ENCODE assay signal across 10 mouse cellular contexts in the genomic region with DNA sequence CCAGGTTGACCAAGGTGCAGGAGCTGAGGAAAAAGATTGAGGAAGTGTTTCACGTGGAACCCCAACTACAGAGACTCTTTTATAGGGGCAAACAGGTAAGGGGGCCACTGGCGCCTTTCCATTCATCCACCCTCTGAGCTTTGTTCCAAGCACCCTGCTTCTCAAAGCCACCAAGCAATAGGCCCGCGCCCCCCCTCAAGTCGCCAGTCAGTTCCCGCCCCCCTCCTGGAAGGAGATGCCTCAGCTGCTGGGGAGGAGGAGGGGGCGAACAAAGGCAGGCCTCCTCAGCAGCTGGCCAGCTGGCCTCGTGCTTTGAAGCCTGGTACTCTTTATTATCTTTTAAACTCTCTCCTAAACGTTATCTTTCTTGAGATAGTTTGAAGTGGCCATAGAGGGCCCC. TPM values are rescaled to one million over a fixed set of nuclear protein-coding genes. Genes with fewer than 3 reads are reported as not detected.
DNase-seq lines count a peak whose midpoint lies in the region; ATAC-seq and TF ChIP-seq lines count a peak whose summit lies in the region.
"Had no signal": no experiment of that assay in that cellular context is flagged by ENCODE, and none has a peak within 500 bp of the region (broad histone marks: within the 10 kb centered on the region; RNA-seq: fewer than 3 reads in every experiment).

No protein-coding gene starts in this region.

- H3K4me2 ChIP-seq in intestine, postnatal 0 days (replicated peaks; ENCODE audit: low read depth), result peak overlapping the region; percentile 99
- peak overlapping the region; percentile 94 for H3K4me2 ChIP-seq in neural tube, embryonic 15.5 days

- TF ChIP-seq CTCF in embryonic fibroblast, embryonic 13.5 days (IDR thresholded peaks at IDR 0.05; ENCODE audit: borderline replicate concordance, insufficient read depth, low read length), result no peak
- TF ChIP-seq CTCF in intestine, postnatal 0 days (IDR thresholded peaks at IDR 0.05; ENCODE audit: low read depth), result no peak

- H3K27me3 ChIP-seq in megakaryocyte, embryonic 14.5 days (replicated peaks), result peaks cover under 1% of the 10 kb centered on the region
- no peaks in the 10 kb centered on the region for H3K27me3 ChIP-seq in intestine, postnatal 0 days (replicated peaks; ENCODE audit: control insufficient read depth, insufficient read depth, low read length)
- H3K27me3 ChIP-seq in neural tube, embryonic 15.5 days (replicated peaks), result peaks cover 4% of the 10 kb centered on the region; the same call in 1 of the 2 replicates

- no peak for ATAC-seq in megakaryocyte, adult 5-6 weeks (ENCODE audit: poor library complexity, severe bottlenecking)
- ATAC-seq in intestine, postnatal 0 days, result no peak
- no peak for ATAC-seq in neural tube, embryonic 15.5 days (ENCODE audit: low FRiP score)

- no peaks in the 10 kb centered on the region for H3K9me3 ChIP-seq in megakaryocyte, embryonic 14.5 days
- no peaks in the 10 kb centered on the region for H3K9me3 ChIP-seq in intestine, postnatal 0 days (ENCODE audit: control insufficient read depth)
- H3K9me3 ChIP-seq in neural tube, embryonic 15.5 days (replicated peaks), result no peaks in the 10 kb centered on the region

- peaks cover 64% of the 10 kb centered on the region for H3K4me1 ChIP-seq in megakaryocyte, embryonic 14.5 days
- H3K4me1 ChIP-seq in embryonic fibroblast, embryonic 13.5 days (ENCODE audit: control insufficient read depth, insufficient read depth, low read length), result no peaks in the 10 kb centered on the region
- H3K4me1 ChIP-seq in intestine, postnatal 0 days (replicated peaks; ENCODE audit: control insufficient read depth, insufficient read depth, low read length), result no peaks in the 10 kb centered on the region; the same call in 1 of the 2 replicates
- peaks cover 31% of the 10 kb centered on the region for H3K4me1 ChIP-seq in neural tube, embryonic 15.5 days

- no peak for DNase-seq in cerebellum, postnatal 25 days
- DNase-seq in urinary bladder, postnatal 10 days (ENCODE audit: low spot score), result no peak
- no peak for DNase-seq in left cerebral cortex, adult 11 months (ENCODE audit: low spot score)
- DNase-seq: adrenal gland, adult 2 months had no signal

- no peak overlapping the region for H3K27ac ChIP-seq in embryonic fibroblast, embryonic 13.5 days (ENCODE audit: insufficient read depth, low read length)
- H3K27ac ChIP-seq in intestine, postnatal 0 days (ENCODE audit: low read depth, low read length), result 0 out of 2 replicates have a peak overlapping the region, but pooled peaks have one; percentile 29
- H3K27ac ChIP-seq in neural tube, embryonic 15.5 days (replicated peaks), result no peak overlapping the region

- 18% methylated on average over 9 of the region's 9 CpGs for WGBS in intestine, postnatal 0 days
- WGBS in neural tube, embryonic 15.5 days, result 22% methylated on average over 9 of the region's 9 CpGs

- no peak for TF ChIP-seq POLR2A in embryonic fibroblast, embryonic 13.5 days (IDR thresholded peaks at IDR 0.05; ENCODE audit: low read depth, low read length)

- H3K4me3 ChIP-seq in megakaryocyte, embryonic 14.5 days (replicated peaks), result peak overlapping the region; percentile 95
- H3K4me3 ChIP-seq in embryonic fibroblast, embryonic 13.5 days (ENCODE audit: insufficient read depth, low read length), result peak overlapping the region; percentile 75
- peak overlapping the region; percentile 78 for H3K4me3 ChIP-seq in intestine, postnatal 0 days (ENCODE audit: low read depth, low read length)
- peak overlapping the region; percentile 83 for H3K4me3 ChIP-seq in neural tube, embryonic 15.5 days (replicated peaks)

- H3K36me3 ChIP-seq in megakaryocyte, embryonic 14.5 days (replicated peaks; ENCODE audit: low read length), result peaks cover 46% of the 10 kb centered on the region
- peaks cover 17% of the 10 kb centered on the region for H3K36me3 ChIP-seq in intestine, postnatal 0 days (ENCODE audit: control insufficient read depth, insufficient read depth)
- no peaks in the 10 kb centered on the region for H3K36me3 ChIP-seq in neural tube, embryonic 15.5 days

- no peak overlapping the region for H3K9ac ChIP-seq in intestine, postnatal 0 days (ENCODE audit: low read depth, low read length)
- H3K9ac ChIP-seq in neural tube, embryonic 15.5 days (replicated peaks), result 0 out of 2 replicates have a peak overlapping the region, but pooled peaks have one; percentile 61

RNA-seq across cellular contexts. Expression of a gene that starts 2.0 kb away (rescaled TPM):
- polyA plus RNA-seq in megakaryocyte, embryonic 14.5 days (2012; ENCODE audit: insufficient read depth, low replicate concordance), result 12.4 and 22.6 TPM in 2 replicates
- total RNA-seq in megakaryocyte, adult 5-6 weeks (2015), result 39.3 and 52.3 TPM in 2 replicates
- 83.7 and 101 TPM in 2 replicates for total RNA-seq in megakaryocyte, adult 5-6 weeks (2017)
- 48.0 and 50.2 TPM in 2 replicates for polyA plus RNA-seq in embryonic fibroblast, embryonic 13.5 days (2011; ENCODE audit: insufficient read length, low read depth, missing spikeins)
- polyA plus RNA-seq in intestine, postnatal 0 days (2015; fragmentation: Nextera tagmentation; extraction: Ambion mirVana), result 22.5 and 23.5 TPM in 2 replicates
- polyA plus RNA-seq in neural tube, embryonic 15.5 days (2015; fragmentation: Nextera tagmentation; extraction: Ambion mirVana), result 13.8 and 59.4 TPM in 2 replicates

RNA-seq across cellular contexts. Expression of a gene that starts 5.1 kb away (rescaled TPM):
- polyA plus RNA-seq in megakaryocyte, embryonic 14.5 days (2012; ENCODE audit: insufficient read depth, low replicate concordance), result not detected in 2 replicates
- total RNA-seq in megakaryocyte, adult 5-6 weeks (2015), result not detected in 2 replicates
- not detected in 2 replicates for total RNA-seq in megakaryocyte, adult 5-6 weeks (2017)
- not detected in 2 replicates for polyA plus RNA-seq in embryonic fibroblast, embryonic 13.5 days (2011; ENCODE audit: insufficient read length, low read depth, missing spikeins)
- polyA plus RNA-seq in intestine, postnatal 0 days (2015; fragmentation: Nextera tagmentation; extraction: Ambion mirVana), result not detected in 2 replicates
- polyA plus RNA-seq in neural tube, embryonic 15.5 days (2015; fragmentation: Nextera tagmentation; extraction: Ambion mirVana), result 0.34 TPM in 1 of 2 replicates, not detected in the other
- total RNA-seq: adrenal gland, adult 2 months; gastrocnemius, adult 8-10 months had no signal
- polyA plus RNA-seq: adrenal gland, adult 2 months had no signal

RNA-seq across cellular contexts. Expression of a gene that starts 12.5 kb away (rescaled TPM):
- 4.6 and 21.3 TPM in 2 replicates for polyA plus RNA-seq in megakaryocyte, embryonic 14.5 days (2012; ENCODE audit: insufficient read depth, low replicate concordance)
- total RNA-seq in megakaryocyte, adult 5-6 weeks (2015), result 7.1 and 9.1 TPM in 2 replicates
- 28.3 and 29.2 TPM in 2 replicates for total RNA-seq in megakaryocyte, adult 5-6 weeks (2017)
- polyA plus RNA-seq in embryonic fibroblast, embryonic 13.5 days (2011; ENCODE audit: insufficient read length, low read depth, missing spikeins), result 37.4 and 41.2 TPM in 2 replicates
- 521 and 545 TPM in 2 replicates for polyA plus RNA-seq in intestine, postnatal 0 days (2015; fragmentation: Nextera tagmentation; extraction: Ambion mirVana)
- 13.2 and 28.7 TPM in 2 replicates for polyA plus RNA-seq in neural tube, embryonic 15.5 days (2015; fragmentation: Nextera tagmentation; extraction: Ambion mirVana)

RNA-seq across cellular contexts. Expression of a gene that starts 20.7 kb away (rescaled TPM):
- polyA plus RNA-seq in megakaryocyte, embryonic 14.5 days (2012; ENCODE audit: insufficient read depth, low replicate concordance), result 31.1 and 55.9 TPM in 2 replicates
- 8.0 and 10.8 TPM in 2 replicates for total RNA-seq in megakaryocyte, adult 5-6 weeks (2015)
- 6.7 and 7.1 TPM in 2 replicates for total RNA-seq in megakaryocyte, adult 5-6 weeks (2017)
- 21.8 and 30.8 TPM in 2 replicates for polyA plus RNA-seq in embryonic fibroblast, embryonic 13.5 days (2011; ENCODE audit: insufficient read length, low read depth, missing spikeins)
- 8.1 TPM in 2 replicates for polyA plus RNA-seq in intestine, postnatal 0 days (2015; fragmentation: Nextera tagmentation; extraction: Ambion mirVana)
- 59.1 and 65.2 TPM in 2 replicates for polyA plus RNA-seq in neural tube, embryonic 15.5 days (2015; fragmentation: Nextera tagmentation; extraction: Ambion mirVana)

RNA-seq across cellular contexts. Expression of a gene that starts 28.6 kb away (rescaled TPM):
- 13.7 and 27.2 TPM in 2 replicates for polyA plus RNA-seq in megakaryocyte, embryonic 14.5 days (2012; ENCODE audit: insufficient read depth, low replicate concordance)
- total RNA-seq in megakaryocyte, adult 5-6 weeks (2015), result 14.3 and 15.0 TPM in 2 replicates
- total RNA-seq in megakaryocyte, adult 5-6 weeks (2017), result 6.0 and 6.1 TPM in 2 replicates
- polyA plus RNA-seq in embryonic fibroblast, embryonic 13.5 days (2011; ENCODE audit: insufficient read length, low read depth, missing spikeins), result 11.1 and 15.6 TPM in 2 replicates
- 15.8 and 16.0 TPM in 2 replicates for polyA plus RNA-seq in intestine, postnatal 0 days (2015; fragmentation: Nextera tagmentation; extraction: Ambion mirVana)
- polyA plus RNA-seq in neural tube, embryonic 15.5 days (2015; fragmentation: Nextera tagmentation; extraction: Ambion mirVana), result 1.2 and 2.9 TPM in 2 replicates

Comparison
In these comparisons a context has a peak if more than half of its experiments do, and no peak if none do; other contexts are left out.
1. RNA of a gene that starts 12.5 kb away (polyA plus RNA-seq): 521 to 545 TPM in intestine, postnatal 0 days; 37.4 to 41.2 TPM in embryonic fibroblast, embryonic 13.5 days, 4.6 to 21.3 TPM in megakaryocyte, embryonic 14.5 days and 13.2 to 28.7 TPM in neural tube, embryonic 15.5 days; every median in the first group is over 10 times any median in the second.
2. Peak in every context shown above with its lines, with median percentiles within 50 percentile points of each other: H3K4me3 ChIP-seq.